Mouse (Mus musculus): ENCODE measurements at regions not wholly inside any gene's neighbourhood (a gene's known extent, or its start where the extent isn't known, plus 50 kb on each side); places are given as distances from the start of the nearest gene placed in this dataset.

DNA sequence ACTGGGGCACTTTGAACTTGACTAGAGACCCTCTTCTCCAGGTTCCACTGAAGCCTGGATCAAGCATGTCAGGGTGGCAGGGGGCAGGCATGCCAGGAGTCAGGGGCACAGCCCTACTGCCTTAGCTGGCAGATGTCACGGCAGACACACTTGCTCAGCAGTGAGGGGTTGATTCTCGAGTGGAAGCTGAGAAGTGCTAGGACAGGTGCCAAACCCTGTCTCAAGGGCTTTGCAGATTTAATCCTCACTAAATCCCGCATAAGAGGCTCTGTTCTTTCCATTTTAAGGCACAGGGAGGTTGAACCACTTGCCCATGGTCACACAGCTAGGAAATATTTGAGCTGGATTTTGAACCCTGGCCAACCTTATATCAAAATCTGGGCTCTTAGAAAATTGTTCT, 223.5 kb upstream of the Mvb12b start:
- Histone ChIP-seq H3K4me3 (no peak overlapping the region), H3K36me3 (no peaks in the 10 kb centered on the region), H3K9me3 (no peaks in the 10 kb centered on the region), H3K4me2 (replicated peaks) (no peak overlapping the region), H3K9ac (replicated peaks) (no peak overlapping the region), H3K27ac (replicated peaks) (no peak overlapping the region), H3K4me1 (peaks cover 24% of the 10 kb centered on the region), H3K27me3 (peaks cover 60% of the 10 kb centered on the region)
- 38% methylated on average over 3 of the region's 3 CpGs for WGBS
- no peak for ATAC-seq (replicated peaks)

DNA sequence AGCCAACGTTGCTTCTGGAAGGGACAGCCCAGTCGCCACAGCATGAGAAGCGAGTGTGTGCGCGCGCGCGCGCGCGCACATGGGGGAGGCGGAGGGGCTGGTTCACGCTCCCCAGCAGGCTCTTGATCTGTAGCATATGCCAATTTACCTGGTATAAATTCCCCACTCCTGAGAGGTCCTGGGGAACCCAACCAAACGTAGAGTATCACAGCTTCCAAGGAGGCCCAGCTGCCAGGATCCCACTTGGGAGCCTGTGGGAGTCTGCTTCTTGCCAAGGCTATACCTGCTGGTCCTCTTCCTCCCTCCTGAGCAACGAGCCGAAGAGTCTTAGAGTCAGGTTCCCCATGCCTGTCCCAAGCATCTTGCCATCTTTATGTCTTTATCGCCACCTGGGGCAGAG, 222.8 kb upstream of the Mvb12b start:
- no peak for ATAC-seq (replicated peaks)
- H3K27ac ChIP-seq (replicated peaks) = no peak overlapping the region
- peaks cover 31% of the 10 kb centered on the region for H3K4me1 ChIP-seq
- H3K9me3 ChIP-seq = no peaks in the 10 kb centered on the region
- H3K9ac ChIP-seq (replicated peaks) = no peak overlapping the region
- H3K4me2 ChIP-seq (replicated peaks) = no peak overlapping the region
- H3K27me3 ChIP-seq = peaks cover 53% of the 10 kb centered on the region
- no peaks in the 10 kb centered on the region for H3K36me3 ChIP-seq
- H3K4me3 ChIP-seq = no peak overlapping the region
- 87% methylated on average over 17 of the region's 17 CpGs for WGBS

DNA sequence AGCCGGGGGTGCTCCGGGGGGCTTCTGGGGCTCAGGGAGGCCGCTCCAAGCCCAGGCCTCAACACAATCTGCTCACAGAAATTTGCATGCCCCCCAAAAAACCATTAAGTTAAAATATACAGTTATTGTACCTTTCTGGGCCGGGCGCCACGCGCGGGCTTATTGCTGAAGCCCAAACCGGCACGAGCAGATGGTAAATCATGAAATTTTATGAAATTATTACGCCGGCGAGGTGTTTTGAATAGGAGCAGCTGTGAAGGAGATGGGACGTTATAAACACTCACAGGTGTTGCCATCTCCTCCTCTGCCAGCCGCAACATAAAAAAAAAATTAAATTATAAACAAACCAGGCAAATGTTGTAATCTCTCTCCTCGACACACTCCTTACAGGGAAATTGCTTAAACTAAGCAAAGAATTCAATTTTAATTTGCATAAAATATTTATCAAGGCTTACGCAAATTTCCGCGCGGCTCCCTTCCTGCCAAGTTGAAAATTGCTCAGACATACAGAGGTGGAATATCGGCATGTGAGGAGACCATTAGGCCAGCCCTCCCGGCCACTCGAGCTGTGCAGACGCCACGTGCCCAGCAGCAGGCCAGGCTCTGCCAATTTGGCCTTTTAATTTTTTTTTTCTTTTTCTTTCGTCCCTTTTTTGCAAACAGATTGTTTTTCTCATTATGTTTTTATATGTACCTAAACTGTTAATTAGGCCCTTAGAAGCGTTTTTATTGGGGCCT, 220.0 kb upstream of the Mvb12b start:
- H3K36me3 ChIP-seq = no peaks in the 10 kb centered on the region
- H3K27ac ChIP-seq (replicated peaks) = peak overlapping the region; percentile 85
- peak overlapping the region; percentile 32 for H3K4me2 ChIP-seq (replicated peaks)
- peak; percentile 58 for ATAC-seq (replicated peaks)
- peaks cover 38% of the 10 kb centered on the region for H3K4me1 ChIP-seq
- WGBS = 13% methylated on average over 27 of the region's 27 CpGs
- peaks cover 48% of the 10 kb centered on the region for H3K27me3 ChIP-seq
- H3K9ac ChIP-seq (replicated peaks) = peak overlapping the region; percentile 9; the same call in 1 of the 2 replicates
- H3K4me3 ChIP-seq = peak overlapping the region; percentile 15; the same call in 1 of the 2 replicates
- no peaks in the 10 kb centered on the region for H3K9me3 ChIP-seq

DNA sequence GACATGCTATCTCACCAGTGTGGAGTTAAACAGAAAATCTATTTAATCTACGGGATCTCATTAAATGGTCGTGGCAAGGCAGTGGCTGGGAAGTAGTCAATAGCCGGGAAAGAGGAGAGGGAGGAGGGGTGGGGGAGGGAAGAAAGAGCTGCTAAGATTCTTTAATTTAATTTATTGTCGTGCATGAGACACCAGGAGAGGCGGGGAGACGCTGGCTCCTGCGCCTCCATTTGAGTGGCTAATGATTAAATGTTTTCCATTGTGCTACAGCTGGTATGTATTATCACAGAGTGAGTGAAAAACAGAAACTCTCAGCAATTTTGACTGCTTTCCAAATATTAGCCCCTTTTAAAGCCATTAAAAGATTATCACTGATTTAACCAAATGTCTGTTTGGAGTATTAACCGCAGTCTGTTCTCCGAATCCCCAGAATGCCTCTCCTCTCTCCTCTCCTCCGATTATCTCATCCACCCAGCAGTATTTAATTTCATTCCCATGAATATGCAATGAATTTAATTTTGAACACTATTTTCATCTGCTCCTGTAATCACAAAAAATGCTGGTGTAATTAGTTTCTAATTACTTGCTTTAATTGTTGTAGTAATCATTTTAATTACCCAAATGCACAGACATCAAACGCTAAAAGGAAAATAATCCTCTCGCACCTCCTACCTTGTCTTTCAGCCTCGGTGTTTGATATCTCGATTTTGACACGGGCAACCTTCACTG, 219.3 kb upstream of the Mvb12b start:
- no peaks in the 10 kb centered on the region for H3K9me3 ChIP-seq
- H3K27ac ChIP-seq (replicated peaks) = peak overlapping the region; percentile 85
- H3K4me2 ChIP-seq (replicated peaks) = peak overlapping the region; percentile 32
- H3K36me3 ChIP-seq = no peaks in the 10 kb centered on the region
- peak overlapping the region; percentile 15 for H3K4me3 ChIP-seq
- H3K27me3 ChIP-seq = peaks cover 42% of the 10 kb centered on the region
- H3K9ac ChIP-seq (replicated peaks) = peak overlapping the region; percentile 34; the same call in 1 of the 2 replicates
- 3% methylated on average over 15 of the region's 15 CpGs for WGBS
- peaks cover 38% of the 10 kb centered on the region for H3K4me1 ChIP-seq
- ATAC-seq (replicated peaks) = peak; percentile 78

DNA sequence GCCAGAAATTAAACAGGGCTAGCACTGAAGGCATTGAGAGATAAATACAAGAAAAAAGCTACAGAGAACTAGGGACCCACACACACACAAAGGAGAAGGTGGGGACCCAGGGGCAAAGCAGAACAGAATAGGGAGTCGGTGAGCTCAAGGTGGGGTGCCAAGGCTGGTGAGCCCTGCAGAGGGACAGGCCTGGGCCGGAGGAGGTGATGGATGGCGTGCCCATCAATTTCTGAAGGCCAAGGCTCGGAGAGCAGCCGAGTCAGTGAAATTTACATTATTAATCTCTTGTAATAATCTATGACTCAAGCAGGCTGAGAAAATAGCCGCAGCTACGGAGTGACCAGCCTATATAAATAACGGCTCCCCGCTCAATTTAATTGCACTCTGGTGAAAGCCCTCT, 218.5 kb upstream of the Mvb12b start:
- Histone ChIP-seq H3K36me3 (no peaks in the 10 kb centered on the region), H3K4me2 (replicated peaks) (peak overlapping the region; percentile 32), H3K4me3 (peak overlapping the region; percentile 6), H3K4me1 (peaks cover 38% of the 10 kb centered on the region), H3K27me3 (peaks cover 35% of the 10 kb centered on the region; the same call in 1 of the 2 replicates), H3K9me3 (no peaks in the 10 kb centered on the region), H3K9ac (replicated peaks) (peak overlapping the region; percentile 22), H3K27ac (replicated peaks) (peak overlapping the region; percentile 85)
- ATAC-seq (replicated peaks) = no peak
- 9% methylated on average over 9 of the region's 9 CpGs for WGBS

DNA sequence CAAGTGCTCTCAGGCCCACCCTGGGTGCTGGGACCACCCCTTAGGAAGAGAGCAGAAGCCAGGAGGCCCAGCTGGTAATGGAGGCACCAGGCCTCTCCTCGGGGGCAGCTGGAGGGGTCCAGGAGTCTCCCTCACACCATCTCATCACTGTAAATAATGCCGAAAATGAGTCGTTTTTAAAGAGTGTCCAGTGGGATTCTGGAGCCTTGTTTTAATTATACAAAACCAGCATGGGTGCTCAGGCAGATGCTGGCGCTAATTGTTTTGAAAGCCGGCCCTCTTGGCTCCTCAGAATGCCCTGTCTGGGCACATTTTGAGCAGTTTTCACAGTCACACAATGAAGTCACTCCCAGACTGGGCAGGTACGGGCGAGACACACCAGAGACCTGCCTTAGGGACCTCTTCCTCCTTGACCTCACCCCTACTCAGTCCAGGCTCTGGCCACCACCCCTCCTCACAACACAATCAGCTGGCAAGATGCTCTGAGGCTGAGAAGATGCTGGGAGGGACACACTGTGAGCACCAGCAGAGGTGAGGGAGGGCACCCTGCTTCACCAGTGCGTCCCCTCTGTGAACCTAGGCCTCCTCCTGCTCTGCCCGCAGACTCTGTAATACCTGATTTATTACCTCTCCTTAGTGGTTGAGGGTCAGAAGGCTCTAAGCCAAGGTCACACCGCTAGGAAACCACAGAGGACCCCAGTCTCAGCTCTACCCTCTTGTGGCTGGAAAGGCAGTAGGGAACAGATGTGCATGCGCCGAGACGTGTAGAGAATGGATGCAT, 217.7 kb upstream of the Mvb12b start:
- peaks cover 36% of the 10 kb centered on the region; the same call in 1 of the 2 replicates for H3K27me3 ChIP-seq
- whole genome bisulfite sequencing = 44% methylated on average over 13 of the region's 13 CpGs
- no peak for ATAC-seq (replicated peaks)

DNA sequence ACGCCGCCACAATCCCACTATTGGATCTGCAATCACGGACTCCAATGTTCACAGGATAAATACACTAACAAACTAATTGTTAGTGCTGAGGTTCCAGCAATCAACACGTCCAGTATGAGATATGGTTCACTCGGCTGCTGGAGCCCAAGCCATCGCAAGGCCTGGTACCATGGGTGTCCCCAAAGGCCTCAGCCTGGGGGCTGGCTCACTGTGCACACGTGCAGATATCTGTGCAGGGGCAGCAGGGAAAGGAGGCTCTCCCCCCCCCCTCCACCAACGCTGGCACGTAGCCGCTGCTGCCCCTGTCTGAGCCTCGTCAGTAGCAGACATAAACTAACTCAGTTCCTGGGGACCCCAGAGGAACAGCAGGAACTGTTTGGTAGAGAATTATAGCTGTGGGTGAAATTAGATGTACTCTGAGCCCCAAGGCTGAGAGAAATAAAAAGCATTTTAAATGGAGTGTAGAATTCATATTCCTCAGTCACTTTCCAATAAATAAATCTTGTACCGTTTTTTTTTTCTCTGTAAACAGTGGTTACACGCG, 210.3 kb upstream of the Mvb12b start:
- H3K4me3 ChIP-seq = no peak overlapping the region
- H3K9ac ChIP-seq (replicated peaks) = no peak overlapping the region
- H3K27me3 ChIP-seq = peaks cover 20% of the 10 kb centered on the region; the same call in 1 of the 2 replicates
- no peaks in the 10 kb centered on the region for H3K36me3 ChIP-seq
- WGBS = 74% methylated on average over 14 of the region's 14 CpGs
- H3K4me2 ChIP-seq (replicated peaks) = no peak overlapping the region
- no peak for ATAC-seq (replicated peaks)
- no peak overlapping the region for H3K27ac ChIP-seq (replicated peaks)
- no peaks in the 10 kb centered on the region for H3K4me1 ChIP-seq
- no peaks in the 10 kb centered on the region for H3K9me3 ChIP-seq

More for the DNA sequence above, 217.7 kb upstream of the Mvb12b start:
- H3K4me1 ChIP-seq = peaks cover 38% of the 10 kb centered on the region
- no peaks in the 10 kb centered on the region for H3K36me3 ChIP-seq
- H3K4me2 ChIP-seq (replicated peaks) = peak overlapping the region; percentile 32; the same call in 1 of the 2 replicates
- peak overlapping the region; percentile 85 for H3K27ac ChIP-seq (replicated peaks)
- no peak overlapping the region for H3K4me3 ChIP-seq
- H3K9ac ChIP-seq (replicated peaks) = no peak overlapping the region
- no peaks in the 10 kb centered on the region for H3K9me3 ChIP-seq

DNA sequence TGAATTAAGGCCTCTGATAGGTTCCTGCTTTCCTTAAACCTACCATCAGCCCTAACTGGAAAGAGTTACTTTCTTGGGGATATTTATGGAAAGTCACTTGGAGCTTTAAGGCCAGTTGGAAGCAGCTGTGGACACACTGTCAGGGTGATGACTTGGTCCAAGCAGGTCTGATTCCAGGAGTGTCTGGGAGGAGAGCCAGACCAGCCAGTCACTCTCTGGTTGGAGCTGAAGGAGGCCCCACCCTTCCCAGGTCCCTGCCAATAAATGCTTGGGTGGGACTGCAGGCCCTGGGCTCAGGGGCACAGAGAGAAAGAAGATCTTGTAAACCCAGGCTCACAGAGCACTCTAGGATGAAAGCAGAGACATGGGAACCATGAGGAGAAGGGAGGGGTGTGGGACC, 208.8 kb upstream of the Mvb12b start:
- H3K4me2 ChIP-seq (replicated peaks) = no peak overlapping the region
- H3K27ac ChIP-seq (replicated peaks) = no peak overlapping the region
- H3K27me3 ChIP-seq = peaks cover 16% of the 10 kb centered on the region; the same call in 1 of the 2 replicates
- H3K9ac ChIP-seq (replicated peaks) = no peak overlapping the region
- H3K36me3 ChIP-seq = no peaks in the 10 kb centered on the region
- H3K9me3 ChIP-seq = no peaks in the 10 kb centered on the region
- ATAC-seq (replicated peaks) = no peak
- H3K4me3 ChIP-seq = no peak overlapping the region
- H3K4me1 ChIP-seq = no peaks in the 10 kb centered on the region

DNA sequence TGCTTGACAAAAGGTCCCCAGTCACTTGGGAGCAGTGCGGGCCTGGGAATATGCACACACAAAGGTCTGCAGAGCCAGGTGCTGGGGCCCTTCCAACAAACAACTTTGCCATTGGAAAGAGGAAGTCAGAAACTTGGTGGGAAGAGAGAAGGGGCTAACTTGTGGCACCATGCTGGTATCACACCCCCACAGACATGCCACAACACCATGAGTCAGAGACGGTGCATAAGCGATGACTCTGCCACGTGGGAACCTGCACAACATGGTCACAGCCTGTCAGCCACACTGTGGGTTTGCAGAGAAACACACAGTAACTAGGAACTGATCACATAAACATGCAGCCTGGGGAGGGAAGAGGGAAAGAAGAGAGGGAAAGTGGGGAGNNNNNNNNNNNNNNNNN, 201.1 kb upstream of the Mvb12b start:
- no peak for ATAC-seq (replicated peaks)
- H3K9me3 ChIP-seq = no peaks in the 10 kb centered on the region
- WGBS = 47% methylated on average over 4 of the region's 4 CpGs
- H3K4me3 ChIP-seq = no peak overlapping the region
- no peak overlapping the region for H3K4me2 ChIP-seq (replicated peaks)
- no peak overlapping the region for H3K9ac ChIP-seq (replicated peaks)
- peaks cover 19% of the 10 kb centered on the region for H3K4me1 ChIP-seq
- peaks cover 7% of the 10 kb centered on the region; the same call in 1 of the 2 replicates for H3K27me3 ChIP-seq
- no peaks in the 10 kb centered on the region for H3K36me3 ChIP-seq
- no peak overlapping the region for H3K27ac ChIP-seq (replicated peaks)

DNA sequence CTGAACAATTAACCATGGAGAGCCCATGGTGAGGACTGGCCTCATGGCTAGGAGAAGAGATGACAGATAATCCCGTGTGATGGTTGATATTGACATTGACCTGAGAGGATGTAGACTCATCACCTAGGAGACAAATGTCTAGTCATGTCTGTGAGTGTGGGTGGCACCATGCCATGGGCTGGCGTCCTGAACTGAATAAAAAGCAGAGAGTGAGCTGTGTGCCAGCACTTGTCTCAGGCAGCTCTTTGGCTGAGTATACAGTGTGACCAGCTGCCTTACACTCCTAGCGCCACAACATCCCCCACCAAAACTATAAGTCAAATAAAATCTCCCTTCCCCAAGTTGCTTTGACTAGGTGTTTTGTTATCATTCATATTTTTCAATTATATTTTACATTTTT, 198.4 kb upstream of the Mvb12b start:
- H3K4me1 ChIP-seq = peaks cover 19% of the 10 kb centered on the region
- no peak overlapping the region for H3K4me2 ChIP-seq (replicated peaks)
- H3K27ac ChIP-seq (replicated peaks) = no peak overlapping the region
- H3K9me3 ChIP-seq = no peaks in the 10 kb centered on the region
- H3K27me3 ChIP-seq = peaks cover 7% of the 10 kb centered on the region; the same call in 1 of the 2 replicates
- 36% methylated on average over 3 of the region's 3 CpGs for WGBS
- H3K4me3 ChIP-seq = no peak overlapping the region
- peak; percentile 55; the same call in 1 of the 2 replicates for ATAC-seq (replicated peaks)
- H3K9ac ChIP-seq (replicated peaks) = no peak overlapping the region
- no peaks in the 10 kb centered on the region for H3K36me3 ChIP-seq

DNA sequence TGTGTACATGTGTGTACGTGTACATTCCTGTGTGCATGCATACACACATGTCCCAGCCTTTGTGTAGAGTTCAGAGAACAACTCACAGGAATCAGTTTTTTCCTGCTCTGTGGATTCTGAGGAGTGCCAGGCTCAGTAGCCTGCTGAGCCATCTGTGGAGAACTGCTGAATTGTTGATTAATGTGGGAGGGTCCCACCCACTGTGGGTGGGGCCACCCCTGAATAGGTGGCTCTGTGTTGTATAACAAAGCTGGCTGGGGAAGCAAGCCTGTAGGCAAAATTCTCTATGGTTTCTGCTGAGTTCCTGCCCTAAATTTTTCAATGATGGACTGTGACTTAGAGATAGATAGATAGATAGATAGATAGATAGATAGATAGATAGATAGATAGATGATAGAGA, 196.8 kb upstream of the Mvb12b start:
- H3K4me2 ChIP-seq (replicated peaks) = no peak overlapping the region
- peak; percentile 77 for ATAC-seq (replicated peaks)
- no peaks in the 10 kb centered on the region for H3K27me3 ChIP-seq
- H3K4me1 ChIP-seq = peaks cover 19% of the 10 kb centered on the region
- no peaks in the 10 kb centered on the region for H3K9me3 ChIP-seq
- no peak overlapping the region for H3K27ac ChIP-seq (replicated peaks)
- no peak overlapping the region for H3K9ac ChIP-seq (replicated peaks)
- no peaks in the 10 kb centered on the region for H3K36me3 ChIP-seq
- 67% methylated on average over 1 of the region's 1 CpGs for WGBS
- no peak overlapping the region for H3K4me3 ChIP-seq
